In genomic region chr2:163915294-163915791, GRCm38 (mm10) we compare ENCODE assay signal across 20 mouse cellular contexts. TPM values are rescaled to one million over a fixed set of nuclear protein-coding genes. Genes with fewer than 3 reads are reported as not detected.
DNase-seq lines count a peak whose midpoint lies in the region; ATAC-seq and TF ChIP-seq lines count a peak whose summit lies in the region.
"Had no signal": no experiment of that assay in that cellular context is flagged by ENCODE, and none has a peak within 500 bp of the region (broad histone marks: within the 10 kb centered on the region; RNA-seq: fewer than 3 reads in every experiment).

No protein-coding gene starts in this region.

- TF ChIP-seq POLR2A in lung, adult 2 months (IDR thresholded peaks at IDR 0.05; ENCODE audit: borderline replicate concordance, extremely low read depth, low read depth, low read length), result no peak
- peak; percentile 40; the same call in 1 of the 2 replicates for TF ChIP-seq POLR2A in cortical plate, adult 2 months (IDR thresholded peaks at IDR 0.05; ENCODE audit: extremely low read depth, insufficient read depth, low read length)

- no peak overlapping the region for H3K27ac ChIP-seq in lung, postnatal 0 days (ENCODE audit: low read length)
- H3K27ac ChIP-seq in cortical plate, adult 2 months (ENCODE audit: insufficient read depth, low read length), result 0 out of 2 replicates have a peak overlapping the region, but pooled peaks have one; percentile 13
- no peak overlapping the region for H3K27ac ChIP-seq in heart, embryonic 10.5 days
- H3K27ac ChIP-seq: kidney, embryonic 15.5 days; neural tube, embryonic 12.5 days had no signal

- H3K4me3 ChIP-seq in lung, postnatal 0 days (ENCODE audit: low read depth, low read length), result no peak overlapping the region
- no peak overlapping the region for H3K4me3 ChIP-seq in lung, adult 2 months (replicated peaks; ENCODE audit: extremely low read depth, low read depth, low read length)
- H3K4me3 ChIP-seq in cortical plate, adult 2 months (ENCODE audit: insufficient read depth, low read length), result peak overlapping the region; percentile 90
- no peak overlapping the region for H3K4me3 ChIP-seq in heart, embryonic 10.5 days
- H3K4me3 ChIP-seq: kidney, embryonic 15.5 days; neural tube, embryonic 12.5 days had no signal

- 49% methylated on average over 9 of the region's 9 CpGs for WGBS in lung, postnatal 0 days
- 63% methylated on average over 9 of the region's 9 CpGs for WGBS in lung, adult 2 months
- 50% methylated on average over 9 of the region's 9 CpGs for WGBS in heart, embryonic 10.5 days

- peak; percentile 40 for DNase-seq in cerebellum, adult 9-10 months
- no peak for DNase-seq in cerebellum, postnatal 25 days
- peak; percentile 24 for DNase-seq in lung, postnatal 0 days (ENCODE audit: low spot score)
- no peak for DNase-seq in lung, adult 2 months
- DNase-seq in adrenal gland, adult 2 months, result peak; percentile 84
- DNase-seq in heart, embryonic 10.5 days (ENCODE audit: low spot score), result no peak
- DNase-seq in kidney, adult 9 months, result no peak
- DNase-seq: gastrocnemius, postnatal 36 days; heart, postnatal 14 days; liver; lung, adult 18-20 months; lung, postnatal 4 days; right cerebral cortex, adult 18-20 months; spleen, adult 18-20 months had no signal

- H3K4me2 ChIP-seq in lung, postnatal 0 days (replicated peaks; ENCODE audit: low read depth, low read length), result no peak overlapping the region
- H3K4me2 ChIP-seq: heart, embryonic 11.5 days; kidney, embryonic 15.5 days; neural tube, embryonic 12.5 days had no signal

- TF ChIP-seq CTCF in lung, postnatal 0 days (IDR thresholded peaks at IDR 0.05), result no peak
- TF ChIP-seq CTCF in lung, adult 2 months (IDR thresholded peaks at IDR 0.05; ENCODE audit: insufficient read depth, low read length), result no peak
- no peak for TF ChIP-seq CTCF in cortical plate, adult 2 months (IDR thresholded peaks at IDR 0.05; ENCODE audit: extremely low read depth, insufficient read depth, low read length)

- no peak overlapping the region for H3K9ac ChIP-seq in lung, postnatal 0 days (replicated peaks; ENCODE audit: low read depth)
- H3K9ac ChIP-seq: kidney, embryonic 15.5 days; neural tube, embryonic 12.5 days had no signal

- no peak for ATAC-seq in lung, postnatal 0 days
- ATAC-seq: inflammation-experienced regulatory T-cells, adult 6 months had no signal

- no peaks in the 10 kb centered on the region for H3K36me3 ChIP-seq in lung, postnatal 0 days (ENCODE audit: insufficient read depth, low read length)
- H3K36me3 ChIP-seq in heart, embryonic 10.5 days, result no peaks in the 10 kb centered on the region
- H3K36me3 ChIP-seq: kidney, embryonic 15.5 days; neural tube, embryonic 12.5 days had no signal

- H3K27me3 ChIP-seq in lung, postnatal 0 days (replicated peaks; ENCODE audit: insufficient read depth, low read length), result peaks cover 58% of the 10 kb centered on the region
- peaks cover 81% of the 10 kb centered on the region for H3K27me3 ChIP-seq in heart, embryonic 10.5 days (ENCODE audit: insufficient read depth, poor library complexity, severe bottlenecking)

- no peaks in the 10 kb centered on the region for H3K9me3 ChIP-seq in lung, postnatal 0 days (ENCODE audit: low read length)
- no peaks in the 10 kb centered on the region for H3K9me3 ChIP-seq in heart, embryonic 10.5 days
- H3K9me3 ChIP-seq: kidney, embryonic 15.5 days; neural tube, embryonic 12.5 days had no signal

- TF ChIP-seq EP300 in lung, postnatal 0 days (IDR thresholded peaks at IDR 0.05), result no peak

- H3K4me1 ChIP-seq in lung, postnatal 0 days (ENCODE audit: insufficient read depth, low read depth, low read length), result no peaks in the 10 kb centered on the region
- no peaks in the 10 kb centered on the region for H3K4me1 ChIP-seq in lung, adult 2 months (ENCODE audit: control insufficient read depth, insufficient read depth, low read length)
- peaks cover 7% of the 10 kb centered on the region for H3K4me1 ChIP-seq in cortical plate, adult 2 months (ENCODE audit: control insufficient read depth, insufficient read depth, low read length)
- H3K4me1 ChIP-seq in heart, embryonic 10.5 days, result peaks cover 26% of the 10 kb centered on the region

RNA-seq across cellular contexts. Expression of gene Rims4, which starts 3.1 kb away (rescaled TPM):
- polyA plus RNA-seq in lung, postnatal 0 days (2015; fragmentation: Nextera tagmentation; extraction: Ambion mirVana), result 0.06 and 0.13 TPM in 2 replicates
- 0.11 and 0.19 TPM in 2 replicates for polyA plus RNA-seq in lung, adult 2 months (2012; rRNA removed)
- 100 to 1,000 TPM in 1 of 2 experiments, 10 to 100 TPM in 1; 89.5 to 154 TPM for total RNA-seq in adrenal gland, adult 2 months (2021)
- polyA plus RNA-seq in adrenal gland, adult 2 months (2012; rRNA removed), result 36.4 and 60.2 TPM in 2 replicates
- polyA plus RNA-seq in cortical plate, adult 2 months (2012; rRNA removed), result 33.2 and 33.4 TPM in 2 replicates
- polyA plus RNA-seq in heart, embryonic 10.5 days (2016; fragmentation: Nextera tagmentation; extraction: Ambion mirVana), result 0.30 and 0.42 TPM in 2 replicates
- total RNA-seq: CH12.LX had no signal
- polyA plus RNA-seq: inflammation-experienced regulatory T-cells, adult 6 months had no signal

Comparison
In these comparisons a context has a peak if more than half of its experiments do, and no peak if none do; other contexts are left out.
1. DNase-seq: peak in cerebellum, adult 9-10 months (single experiment), lung, postnatal 0 days (single experiment) and adrenal gland, adult 2 months (single experiment); none in cerebellum, postnatal 25 days (0 of 2), lung, adult 2 months (single experiment), heart, embryonic 10.5 days (single experiment) and kidney, adult 9 months (single experiment).
2. RNA of gene Rims4, which starts 3.1 kb away (polyA plus RNA-seq): 36.4 to 60.2 TPM in adrenal gland, adult 2 months and 33.2 to 33.4 TPM in cortical plate, adult 2 months; 0.30 to 0.42 TPM in heart, embryonic 10.5 days, 0.11 to 0.19 TPM in lung, adult 2 months and 0.06 to 0.13 TPM in lung, postnatal 0 days; every median in the first group is over 10 times any median in the second.